Mouse (Mus musculus) CH12.LX (cell line): ENCODE results near the gene Focad. TPM values are rescaled to one million over a fixed set of nuclear protein-coding genes. Genes with fewer than 3 reads are reported as not detected.

ENCODE experiments used
- DNase-seq: peaks from one replicate; pipeline ENCODE4 v3.0.0-alpha.2; 2013; ENCODE audit errors: extremely low read depth
- H3K27ac ChIP-seq: 2 replicates; pipeline ENCODE4 v1.5.1; 2012; ENCODE audit warnings: low read depth, mild to moderate bottlenecking, control low read depth, moderate library complexity; ENCODE audit not compliant: insufficient read depth
- H3K27me3 ChIP-seq: replicated peaks from 2 replicates; pipeline ENCODE3; 2012; ENCODE audit warnings: inconsistent platforms
- H3K36me3 ChIP-seq, 2 experiments: replicated peaks in 1 of 2; 2 replicates each; pipeline versions ENCODE3 to v1.6.1; 2012; ENCODE audit warnings: inconsistent platforms in 1 of 2, low read length in 1 of 2, mild to moderate bottlenecking in 1 of 2, mixed read lengths in 1 of 2, moderate library complexity in 1 of 2; ENCODE audit not compliant: control insufficient read depth in 1 of 2, insufficient read depth in 1 of 2
- H3K4me1 ChIP-seq, 2 experiments: 2 replicates each; pipeline ENCODE4 v1.6.1; 2012; ENCODE audit warnings: inconsistent platforms in 1 of 2, moderate library complexity in 1 of 2; ENCODE audit not compliant: insufficient read depth in 2 of 2, control insufficient read depth in 1 of 2
- H3K4me2 ChIP-seq: 2 replicates; pipeline ENCODE4 v1.6.1; 2012; ENCODE audit warnings: low read depth, mild to moderate bottlenecking, control low read depth; ENCODE audit not compliant: poor library complexity, insufficient read depth, severe bottlenecking
- H3K4me3 ChIP-seq, 3 experiments: fragments of 150-350 bp in 1 of 3; sonication (generic) in 1 of 3; replicated peaks in 1 of 3; 2 replicates each; pipeline versions ENCODE3 to v1.5.1; 2011 to 2012; ENCODE audit warnings: low read depth in 2 of 3, low read length in 2 of 3, mild to moderate bottlenecking in 2 of 3, moderate library complexity in 2 of 3, control low read depth in 1 of 3, improper control_type of control experiment in 1 of 3, inconsistent platforms in 1 of 3, mixed read lengths in 1 of 3; ENCODE audit not compliant: poor library complexity in 1 of 3
- H3K79me2 ChIP-seq: replicated peaks from 2 replicates; pipeline ENCODE4 v1.6.1; 2012; ENCODE audit warnings: mild to moderate bottlenecking, moderate library complexity; ENCODE audit not compliant: control insufficient read depth, poor library complexity, insufficient read depth, severe bottlenecking; ENCODE audit errors: extremely low read depth
- H3K9ac ChIP-seq: 2 replicates; pipeline ENCODE4 v1.6.1; 2012; ENCODE audit warnings: low read depth, mild to moderate bottlenecking, control low read depth, moderate library complexity; ENCODE audit not compliant: insufficient read depth
- H3K9me3 ChIP-seq: replicated peaks from 2 replicates; pipeline ENCODE3; 2012; ENCODE audit warnings: low read length, inconsistent platforms, mixed read lengths
- BHLHE40 ChIP-seq: IDR thresholded peaks from 2 replicates; pipeline ENCODE4 v1.6.1; 2011; ENCODE audit warnings: mild to moderate bottlenecking, low read depth, low read length, improper control_type of control experiment
- CHD2 ChIP-seq: IDR thresholded peaks from 2 replicates; pipeline ENCODE4 v1.6.1; 2011; ENCODE audit warnings: low read length, improper control_type of control experiment
- CTCF ChIP-seq, 2 experiments: IDR thresholded peaks in 1 of 2; conservative IDR thresholded peaks in 1 of 2; 2 replicates each; pipeline ENCODE4 v1.5.1; 2011 to 2012; ENCODE audit warnings: low read depth in 2 of 2, low read length in 2 of 2, improper control_type of control experiment in 1 of 2, inconsistent platforms in 1 of 2, mild to moderate bottlenecking in 1 of 2, moderate library complexity in 1 of 2
- E2F4 ChIP-seq: IDR thresholded peaks from 2 replicates; pipeline ENCODE4 v1.6.1; 2011; ENCODE audit warnings: low read depth, low read length, improper control_type of control experiment; ENCODE audit not compliant: insufficient replicate concordance
- ELF1 ChIP-seq: IDR thresholded peaks from 2 replicates; pipeline ENCODE4 v1.6.1; 2014; ENCODE audit warnings: low read depth, mild to moderate bottlenecking, inconsistent platforms, low read length, improper control_type of control experiment
- EP300 ChIP-seq: IDR thresholded peaks from 2 replicates; pipeline ENCODE4 v1.6.1; 2011; ENCODE audit warnings: low read length, improper control_type of control experiment
- ETS1 ChIP-seq: conservative IDR thresholded peaks from 2 replicates; pipeline ENCODE4 v1.6.1; 2012; ENCODE audit warnings: low read depth, mild to moderate bottlenecking, inconsistent platforms, low read length, improper control_type of control experiment, moderate library complexity
- GABPA ChIP-seq: IDR thresholded peaks from 2 replicates; pipeline ENCODE4 v1.6.1; 2012; ENCODE audit warnings: low read depth, low read length, improper control_type of control experiment, inconsistent platforms; ENCODE audit not compliant: insufficient replicate concordance
- HCFC1 ChIP-seq: IDR thresholded peaks from 2 replicates; pipeline ENCODE4 v1.6.1; 2012; ENCODE audit warnings: low read depth, mild to moderate bottlenecking, inconsistent platforms, low read length, improper control_type of control experiment
- JUN ChIP-seq: IDR thresholded peaks from 2 replicates; pipeline ENCODE4 v1.6.1; 2011; ENCODE audit warnings: low read depth, mild to moderate bottlenecking, low read length, improper control_type of control experiment, moderate library complexity; ENCODE audit not compliant: insufficient read depth
- JUND ChIP-seq: conservative IDR thresholded peaks from 2 replicates; pipeline ENCODE4 v1.6.1; 2011; ENCODE audit warnings: low read depth, low read length, improper control_type of control experiment
- MAFK ChIP-seq: IDR thresholded peaks from 2 replicates; pipeline ENCODE4 v1.6.1; 2011; ENCODE audit warnings: low read length, improper control_type of control experiment; ENCODE audit not compliant: insufficient replicate concordance
- MAX ChIP-seq: IDR thresholded peaks from 2 replicates; pipeline ENCODE4 v1.6.1; 2011; ENCODE audit warnings: low read length, improper control_type of control experiment
- MAZ ChIP-seq: IDR thresholded peaks from 2 replicates; pipeline ENCODE4 v1.6.1; 2012; ENCODE audit warnings: low read depth, mild to moderate bottlenecking, inconsistent platforms, low read length, improper control_type of control experiment, moderate library complexity
- MEF2A ChIP-seq: IDR thresholded peaks from 2 replicates; pipeline ENCODE4 v1.6.1; 2014; ENCODE audit warnings: low read depth, mild to moderate bottlenecking, inconsistent platforms, low read length, improper control_type of control experiment, borderline replicate concordance
- MXI1 ChIP-seq: IDR thresholded peaks from 2 replicates; pipeline ENCODE4 v1.6.1; 2011; ENCODE audit warnings: mild to moderate bottlenecking, low read depth, low read length, improper control_type of control experiment
- MYC ChIP-seq: IDR thresholded peaks from 2 replicates; pipeline ENCODE4 v1.6.1; 2011; ENCODE audit warnings: low read depth, mild to moderate bottlenecking, improper control_type of control experiment, low read length
- NELFE ChIP-seq: IDR thresholded peaks from 2 replicates; pipeline ENCODE4 v1.6.1; 2011; ENCODE audit warnings: low read depth, low read length, improper control_type of control experiment
- NRF1 ChIP-seq: IDR thresholded peaks from 2 replicates; pipeline ENCODE4 v1.6.1; 2014; ENCODE audit warnings: low read depth, mild to moderate bottlenecking, inconsistent platforms, low read length, improper control_type of control experiment, moderate library complexity
- PAX5 ChIP-seq: IDR thresholded peaks from 2 replicates; pipeline ENCODE4 v1.6.1; 2012; ENCODE audit warnings: low read length, inconsistent platforms, mixed read lengths
- POLR2AphosphoS2 ChIP-seq: IDR thresholded peaks from 2 replicates; pipeline ENCODE4 v1.6.1; 2011; ENCODE audit warnings: low read depth, low read length, improper control_type of control experiment
- SIN3A ChIP-seq: IDR thresholded peaks from 2 replicates; pipeline ENCODE4 v1.6.1; 2012; ENCODE audit warnings: low read length, improper control_type of control experiment, inconsistent platforms
- SMC3 ChIP-seq: IDR thresholded peaks from 2 replicates; pipeline ENCODE4 v1.6.1; 2011; ENCODE audit warnings: low read depth, low read length, improper control_type of control experiment
- TBP ChIP-seq: conservative IDR thresholded peaks from 2 replicates; pipeline ENCODE4 v1.6.1; 2011; ENCODE audit warnings: low read depth, low read length, improper control_type of control experiment
- TCF12 ChIP-seq: IDR thresholded peaks from 2 replicates; pipeline ENCODE4 v1.6.1; 2014; ENCODE audit warnings: low read depth, mild to moderate bottlenecking, inconsistent platforms, low read length, improper control_type of control experiment
- UBTF ChIP-seq: IDR thresholded peaks from 2 replicates; pipeline ENCODE4 v1.6.1; 2012; ENCODE audit warnings: low read depth, mild to moderate bottlenecking, inconsistent platforms, low read length, improper control_type of control experiment, moderate library complexity
- USF1 ChIP-seq: IDR thresholded peaks from 2 replicates; pipeline ENCODE4 v1.6.1; 2014; ENCODE audit warnings: low read depth, mild to moderate bottlenecking, inconsistent platforms, low read length, improper control_type of control experiment
- ZC3H11A ChIP-seq: IDR thresholded peaks from 2 replicates; pipeline ENCODE4 v1.6.1; 2012; ENCODE audit warnings: low read depth, mild to moderate bottlenecking, inconsistent platforms, low read length, improper control_type of control experiment
- ZNF384 ChIP-seq: IDR thresholded peaks from 2 replicates; pipeline ENCODE4 v1.6.1; 2012; ENCODE audit warnings: low read depth, low read length, improper control_type of control experiment, inconsistent platforms
- dilution Hi-C: fragments of 300-500 bp; cut with MboI; formaldehyde crosslinking; loops from 2 replicates; pipeline ENCODE4 v1.14.3; 2020; ENCODE audit warnings: low sequenced_read_pairs; ENCODE audit not compliant: extremely low pct_unique_long_range_greater_than_20kb, extremely low pct_ligation_motif_present
- in situ Hi-C: fragments of 300-500 bp; cut with MboI; formaldehyde crosslinking; loops from 3 replicates; pipeline ENCODE4 v1.14.3; 2019; ENCODE audit warnings: low sequenced_read_pairs, low pct_ligation_motif_present, low pct_unique_long_range_greater_than_20kb, mixed read lengths
- polyA plus RNA-seq: library from polyadenylated mRNA; unstranded; fragments of >175 nt; gene quantifications from 2 replicates; pipeline ENCODE4 v1.2.1, GENCODE M21; 2012; ENCODE audit warnings: low read depth; ENCODE audit not compliant: insufficient read length
- total RNA-seq, 2 experiments: library from RNA; depleted of rRNA; stranded (reverse); fragments of 300-350 nt in 1 of 2; fragments of >200 nt in 1 of 2; gene quantifications; 2 replicates each; pipeline ENCODE4 v1.2.3; 2012 to 2014

Gene Focad
- total and polyA plus RNA-seq, 3 experiments: 17.3 to 18.9 (median 18.2) TPM

DNA sequence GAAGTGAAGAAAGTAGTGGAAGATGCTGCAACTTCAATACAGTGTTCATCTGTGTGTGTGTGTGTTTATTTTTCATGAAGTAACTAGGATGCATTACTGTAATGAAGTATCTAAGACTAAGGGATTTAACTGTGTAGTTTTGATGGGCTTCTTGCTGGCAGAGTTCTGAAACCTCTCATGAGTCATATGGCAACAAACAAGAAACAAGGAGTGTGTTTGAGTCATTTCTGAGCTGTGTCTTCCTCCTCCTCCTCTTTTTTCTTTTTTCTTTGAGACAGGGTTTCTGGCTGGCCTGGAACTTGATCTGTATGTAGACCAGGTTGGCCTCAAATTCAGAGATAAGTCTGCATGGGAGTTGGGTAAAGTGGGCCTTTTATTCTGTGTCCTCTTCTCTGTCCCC lies 25.7 kb downstream of the Focad start (continued):
- TF ChIP-seq ZNF384: peak; percentile 81
- no peak for TF ChIP-seq MAZ
- no peak for TF ChIP-seq UBTF
- TF ChIP-seq EP300: peak; percentile 94
- no peak for TF ChIP-seq NELFE
- TF ChIP-seq CTCF (conservative IDR thresholded peaks at IDR 0.05 in 1 of 2, IDR thresholded peaks at IDR 0.05 in 1 of 2; ENCODE audit: low read depth in 2 of 2, low read length in 2 of 2): no peak
- TF ChIP-seq NRF1: no peak
- peak; percentile 90 for TF ChIP-seq JUND
- TF ChIP-seq SMC3: no peak
- no peak for TF ChIP-seq MAX
- TF ChIP-seq JUN: peak; percentile 91
- no peak for TF ChIP-seq TCF12
- TF ChIP-seq USF1: no peak

GRCm38 (mm10) chr4:88122472-88122871 lies 28.0 kb downstream of the Focad start:
- H3K4me1 ChIP-seq: peaks cover 3 to 24% of the 10 kb centered on the region in 2 experiments; a peak in 3 of 4 replicates
- no peak overlapping the region for H3K27ac ChIP-seq
- H3K4me3 ChIP-seq: no peak overlapping the region
- H3K4me2 ChIP-seq: no peak overlapping the region
- dilution Hi-C loops (no loop called here), in situ Hi-C loops (no loop called here)
- TF ChIP-seq HCFC1 (no peak), ETS1 (no peak), ZC3H11A (no peak), CHD2 (no peak), TCF12 (no peak), MAZ (no peak), BHLHE40 (no peak), JUND (no peak), TBP (no peak), E2F4 (no peak), ELF1 (no peak), EP300 (no peak), GABPA (no peak), POLR2AphosphoS2 (no peak), PAX5 (no peak), MXI1 (no peak), MAFK (no peak), SIN3A (no peak), MEF2A (no peak), MYC (no peak)
- no peaks in the 10 kb centered on the region for H3K79me2 ChIP-seq
- H3K9ac ChIP-seq: no peak overlapping the region
- DNase-seq: no peak
- no peaks in the 10 kb centered on the region for H3K9me3 ChIP-seq
- peaks cover 0 to 23% of the 10 kb centered on the region in 2 experiments for H3K36me3 ChIP-seq
- H3K27me3 ChIP-seq: no peaks in the 10 kb centered on the region
